Mouse (Mus musculus) heart, adult 2 months (tissue): ENCODE data around the gene Tmem204.

Source experiments
- CTCF ChIP-seq: fragments of 200-600 bp; IDR thresholded peaks from 2 replicates; pipeline ENCODE4 v1.8.1; 2022; ENCODE audit warnings: antibody characterized with exemption, mild to moderate bottlenecking, moderate library complexity
- EP300 ChIP-seq: fragments of 200-500 bp; IDR thresholded peaks from 2 replicates; pipeline ENCODE4 v1.6.1; 2011; ENCODE audit warnings: low read depth, low read length, control low read depth; ENCODE audit not compliant: insufficient read depth

DNA sequence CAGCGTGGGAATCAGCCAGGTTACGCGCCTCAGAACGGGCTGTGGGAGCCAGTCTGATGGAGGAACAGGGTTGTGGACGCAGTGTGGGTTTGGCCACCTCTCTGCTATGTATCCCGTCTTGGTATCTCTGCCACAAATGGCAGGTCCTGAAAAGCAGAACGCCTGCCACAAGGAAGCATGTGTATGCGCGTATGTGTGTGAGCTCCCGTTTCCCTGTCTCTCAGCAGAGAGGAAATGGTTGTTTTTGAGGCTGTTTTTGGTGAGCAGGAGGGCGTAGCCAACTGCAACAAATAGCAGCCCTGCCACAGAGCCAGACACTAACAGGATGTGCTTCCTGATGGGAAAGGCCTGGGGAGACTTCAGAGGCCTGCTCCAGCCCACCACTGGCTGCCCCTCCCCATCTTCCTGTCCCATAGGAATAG, 2.4 kb downstream of the Tmem204 start:
- TF ChIP-seq EP300 (peak; percentile 92), CTCF (no peak)
